Mouse (Mus musculus) heart, adult 2 months (tissue): ENCODE measurements around the gene Kcnn3. TPM values are rescaled to one million over a fixed set of nuclear protein-coding genes. Genes with fewer than 3 reads are reported as not detected.

Experiments used
- DNase-seq, 2 experiments: peaks; one replicate each; pipeline ENCODE4 v3.0.0; 2021
- H3K27ac ChIP-seq: fragments of 200-600 bp; 2 replicates; pipeline ENCODE4 v1.8.1; 2022
- H3K27me3 ChIP-seq: fragments of 200-500 bp; 2 replicates; pipeline ENCODE4 v1.6.1; 2012; ENCODE audit warnings: mild to moderate bottlenecking, low read length, inconsistent platforms, mixed read lengths; ENCODE audit not compliant: control insufficient read depth, insufficient read depth
- H3K36me3 ChIP-seq: fragments of 200-500 bp; 2 replicates; pipeline ENCODE4 v1.6.1; 2012; ENCODE audit warnings: low read length, inconsistent platforms; ENCODE audit not compliant: control insufficient read depth, insufficient read depth
- H3K4me1 ChIP-seq: fragments of 200-500 bp; 2 replicates; pipeline ENCODE4 v1.6.1; 2011; ENCODE audit warnings: low read length; ENCODE audit not compliant: control insufficient read depth, insufficient read depth
- H3K4me3 ChIP-seq: fragments of 200-600 bp; 2 replicates; pipeline ENCODE4 v1.8.1; 2022
- H3K79me2 ChIP-seq: fragments of 200-500 bp; replicated peaks from 2 replicates; pipeline ENCODE4 v1.6.1; 2012; ENCODE audit warnings: mild to moderate bottlenecking, inconsistent platforms, low read length, moderate library complexity, mixed read lengths; ENCODE audit not compliant: control insufficient read depth, insufficient read depth
- H3K9ac ChIP-seq: fragments of 200-500 bp; 2 replicates; pipeline ENCODE4 v1.6.1; 2012; ENCODE audit warnings: low read depth, mild to moderate bottlenecking, control low read depth, inconsistent platforms, low read length, mixed read lengths
- CTCF ChIP-seq: fragments of 200-600 bp; IDR thresholded peaks from 2 replicates; pipeline ENCODE4 v1.8.1; 2022; ENCODE audit warnings: antibody characterized with exemption, mild to moderate bottlenecking, moderate library complexity
- EP300 ChIP-seq: fragments of 200-500 bp; IDR thresholded peaks from 2 replicates; pipeline ENCODE4 v1.6.1; 2011; ENCODE audit warnings: low read depth, low read length, control low read depth; ENCODE audit not compliant: insufficient read depth
- POLR2A ChIP-seq: fragments of 200-500 bp; IDR thresholded peaks from 2 replicates; pipeline ENCODE4 v1.6.1; 2011; ENCODE audit warnings: mild to moderate bottlenecking, low read depth, low read length, control low read depth; ENCODE audit not compliant: insufficient read depth
- WGBS: fragments of 180-500 bp; shearing (Covaris S2); methylation state at CpG from one replicate; pipeline ENCODE4 v1.1.7; 2018; 5-methylcytosine and 5-hydroxymethylcytosine counted together
- intact Hi-C: fragments of 180-260 bp; cut with DNase I; formaldehyde crosslinking; loops from one replicate; pipeline ENCODE4 v1.15.1; 2025
- polyA plus RNA-seq: library from polyadenylated mRNA; depleted of rRNA; stranded (reverse); fragments of >200 nt; gene quantifications from 2 replicates; pipeline ENCODE4 v1.2.3, GENCODE M21; 2012
- total RNA-seq, 2 experiments: library from RNA; stranded (reverse); gene quantifications; 2 replicates each; pipeline ENCODE4 v1.2.3; 2021

The Kcnn3 gene
- total and polyA plus RNA-seq, 3 experiments, result 0.84 to 3.3 (median 2.0) TPM

- no peaks in the 10 kb centered on the region for H3K36me3 ChIP-seq
- H3K9ac ChIP-seq, result no peak overlapping the region
- no peak for DNase-seq
- H3K4me3 ChIP-seq, result no peak overlapping the region
- no peak overlapping the region for H3K27ac ChIP-seq
- intact Hi-C loops, result no loop called here
- 34% methylated on average over 9 of the region's 9 CpGs for WGBS
- peaks cover 2% of the 10 kb centered on the region; the same call in 1 of the 2 replicates for H3K27me3 ChIP-seq
- H3K4me1 ChIP-seq, result no peaks in the 10 kb centered on the region
- no peaks in the 10 kb centered on the region for H3K79me2 ChIP-seq
- TF ChIP-seq POLR2A, result no peak
- no peak for TF ChIP-seq EP300
- no peak for TF ChIP-seq CTCF
These were observed 11.9 kb upstream of the Kcnn3 start for GRCm38 (mm10) chr3:89508041-89508440.

- H3K79me2 ChIP-seq, result no peaks in the 10 kb centered on the region
- H3K4me1 ChIP-seq, result no peaks in the 10 kb centered on the region
- no peaks in the 10 kb centered on the region for H3K36me3 ChIP-seq
- 14% methylated on average over 4 of the region's 4 CpGs for WGBS
- peaks cover 2% of the 10 kb centered on the region; the same call in 1 of the 2 replicates for H3K27me3 ChIP-seq
- H3K4me3 ChIP-seq, result no peak overlapping the region
- TF ChIP-seq POLR2A (no peak), CTCF (peak; percentile 61), EP300 (no peak)
- intact Hi-C loops, result loop anchor here (5.0 kb wide), 2 partner anchors 261 to 346 kb away; partner anchors contain the start of gene Ube2q1
- H3K9ac ChIP-seq, result no peak overlapping the region
- no peak for DNase-seq
- H3K27ac ChIP-seq, result no peak overlapping the region
These were observed 9.0 kb upstream of the Kcnn3 start for GRCm38 (mm10) chr3:89510979-89511378.

- no peaks in the 10 kb centered on the region for H3K36me3 ChIP-seq
- intact Hi-C loops, result loop anchor here (5.0 kb wide), 2 partner anchors 261 to 346 kb away; partner anchors contain the start of gene Ube2q1
- no peak overlapping the region for H3K27ac ChIP-seq
- peaks cover 2% of the 10 kb centered on the region; the same call in 1 of the 2 replicates for H3K27me3 ChIP-seq
- H3K79me2 ChIP-seq, result no peaks in the 10 kb centered on the region
- H3K4me3 ChIP-seq, result no peak overlapping the region
- 35% methylated on average over 15 of the region's 15 CpGs for WGBS
- no peak for DNase-seq
- H3K9ac ChIP-seq, result no peak overlapping the region
- no peaks in the 10 kb centered on the region for H3K4me1 ChIP-seq
- TF ChIP-seq EP300, result no peak
- TF ChIP-seq CTCF, result no peak
- TF ChIP-seq POLR2A, result no peak
These were observed 8.6 kb upstream of the Kcnn3 start for GRCm38 (mm10) chr3:89511400-89511799.

GRCm38 (mm10) chr3:89512225-89512624 lies 7.7 kb upstream of the Kcnn3 start:
- H3K4me3 ChIP-seq, result no peak overlapping the region
- H3K36me3 ChIP-seq, result no peaks in the 10 kb centered on the region
- H3K4me1 ChIP-seq, result no peaks in the 10 kb centered on the region
- H3K27me3 ChIP-seq, result 0 out of 2 replicates have a peak, but pooled peaks cover 2% of the 10 kb centered on the region
- peak; percentile 20 to 36 for DNase-seq
- H3K27ac ChIP-seq, result no peak overlapping the region
- no peaks in the 10 kb centered on the region for H3K79me2 ChIP-seq
- TF ChIP-seq EP300 (no peak), CTCF (peak; percentile 72), POLR2A (no peak)
- H3K9ac ChIP-seq, result no peak overlapping the region
- 90% methylated on average over 2 of the region's 2 CpGs for WGBS
- intact Hi-C loops, result loop anchor here (1.0 to 5.0 kb wide), 3 partner anchors 176 to 345 kb away; partner anchors contain the start of gene Ube2q1

- H3K36me3 ChIP-seq, result no peaks in the 10 kb centered on the region
- DNase-seq, result no peak
- no peak overlapping the region for H3K4me3 ChIP-seq
- 0 out of 2 replicates have a peak, but pooled peaks cover 2% of the 10 kb centered on the region for H3K27me3 ChIP-seq
- WGBS, result 32% methylated on average over 11 of the region's 11 CpGs
- TF ChIP-seq EP300, result no peak
- no peak for TF ChIP-seq POLR2A
- TF ChIP-seq CTCF, result no peak
- intact Hi-C loops, result no loop called here
- H3K79me2 ChIP-seq, result no peaks in the 10 kb centered on the region
- no peak overlapping the region for H3K9ac ChIP-seq
- H3K4me1 ChIP-seq, result 0 out of 2 replicates have a peak, but pooled peaks cover 1% of the 10 kb centered on the region
- no peak overlapping the region for H3K27ac ChIP-seq
These were observed 4.5 kb upstream of the Kcnn3 start for GRCm38 (mm10) chr3:89515444-89515843.

- H3K79me2 ChIP-seq, result no peaks in the 10 kb centered on the region
- H3K36me3 ChIP-seq, result no peaks in the 10 kb centered on the region
- intact Hi-C loops, result no loop called here
- H3K27ac ChIP-seq, result no peak overlapping the region
- 0 out of 2 replicates have a peak, but pooled peaks cover 1% of the 10 kb centered on the region for H3K4me1 ChIP-seq
- no peak overlapping the region for H3K4me3 ChIP-seq
- TF ChIP-seq CTCF, result peak; percentile 35
- no peak for TF ChIP-seq EP300
- no peak for DNase-seq
- 0 out of 2 replicates have a peak, but pooled peaks cover 5% of the 10 kb centered on the region for H3K27me3 ChIP-seq
- no peak overlapping the region for H3K9ac ChIP-seq
- WGBS, result 92% methylated on average over 5 of the region's 5 CpGs
These were observed 3.6 kb upstream of the Kcnn3 start for GRCm38 (mm10) chr3:89516321-89516720.
